Mouse (Mus musculus) layer of hippocampus, adult 9-11 months (tissue): Measurements from ENCODE around the gene Prss43.
"Not testable (repeated sequence)": the region's sequence is repeated elsewhere in the genome, so short reads cannot be mapped to it uniquely, and the experiment has no call there.

Source experiments
- DNase-seq: peaks from one replicate; pipeline ENCODE4 v3.0.0; 2022

Gene Prss43

DNA sequence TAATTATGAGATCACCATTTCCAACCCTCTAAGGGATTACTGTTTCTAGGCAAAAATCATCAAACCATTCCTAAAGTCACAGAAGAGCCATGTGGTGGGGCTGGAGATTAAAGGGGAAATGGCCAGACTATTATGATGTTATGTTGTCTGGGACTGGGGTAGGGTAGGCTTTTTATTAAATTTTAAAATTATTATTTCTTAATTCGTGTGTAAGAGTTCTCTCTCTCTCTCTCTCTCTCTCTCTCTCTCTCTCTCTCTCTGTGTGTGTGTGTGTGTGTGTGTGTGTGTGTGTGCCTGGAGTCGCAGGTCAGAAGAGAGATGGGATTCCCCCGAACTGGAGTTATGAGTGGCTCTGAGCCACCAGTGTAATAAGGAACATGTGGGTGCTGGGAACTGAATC is at the start of gene Prss43:
Prss43 (plus strand) TSS at position 301 of the 400 bp plus-strand sequence.
- no peak for DNase-seq

- no peak for DNase-seq
These were observed 48.4 kb upstream of the Prss43 start for GRCm38 (mm10) chr9:110778100-110778499.

DNA sequence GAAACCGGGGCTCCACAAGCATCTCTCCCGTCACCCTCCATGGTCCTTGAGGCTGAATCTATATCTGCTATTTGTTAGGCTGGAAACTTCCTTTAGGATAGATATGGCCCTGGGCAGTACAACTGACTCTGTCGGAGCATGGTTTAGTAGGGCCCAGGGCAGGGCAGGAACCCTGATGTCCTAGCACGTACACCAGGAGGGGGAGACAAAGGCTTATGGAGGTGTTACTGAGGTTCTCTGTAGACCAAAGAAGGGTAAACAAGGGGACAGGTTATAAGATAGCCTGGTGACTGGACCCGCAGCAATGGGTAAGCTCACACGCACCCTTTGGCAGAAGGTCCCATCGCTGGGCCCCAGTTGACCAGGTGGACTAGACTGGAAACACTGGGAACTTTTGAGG is 47.9 kb upstream of the Prss43 start:
- DNase-seq, result no peak

DNA sequence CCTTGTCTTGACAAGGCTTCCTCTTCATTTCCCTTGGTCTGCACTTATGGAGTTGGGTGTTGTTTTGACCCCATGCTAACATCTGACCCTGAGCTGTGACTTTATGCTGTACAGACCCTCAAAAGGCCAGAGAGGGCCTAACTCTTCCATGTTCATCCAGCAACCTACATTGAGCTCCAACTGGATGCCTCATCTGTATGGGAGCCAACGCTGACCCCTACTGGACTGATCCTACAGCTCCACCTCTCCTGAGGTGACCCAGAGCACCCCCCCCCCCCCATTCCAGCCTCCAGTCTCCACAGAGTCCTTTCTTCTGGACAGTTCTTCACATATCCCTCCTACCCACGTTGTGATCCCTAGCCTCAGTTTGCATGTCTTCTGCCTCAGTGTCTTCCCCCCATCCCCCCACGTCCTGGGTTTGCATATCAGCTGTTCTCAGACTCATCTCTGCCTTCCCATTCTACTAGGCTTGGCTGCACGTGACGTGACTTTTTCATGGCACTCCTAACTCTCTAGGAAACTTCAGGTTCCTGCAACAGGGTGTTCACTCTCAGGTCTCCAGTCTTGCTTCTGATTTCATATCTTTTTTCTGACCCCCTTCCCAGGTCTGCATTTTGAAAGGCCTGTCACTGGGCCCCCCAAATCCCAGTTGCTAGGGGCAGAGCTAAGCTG is 47.1 kb upstream of the Prss43 start:
- DNase-seq, result no peak

GRCm38 (mm10) chr9:110781256-110781721 is 45.2 kb upstream of the Prss43 start:
- peak; percentile 90 for DNase-seq

- peak; percentile 82 for DNase-seq
These were observed 44.8 kb upstream of the Prss43 start for GRCm38 (mm10) chr9:110781731-110782130.

DNA sequence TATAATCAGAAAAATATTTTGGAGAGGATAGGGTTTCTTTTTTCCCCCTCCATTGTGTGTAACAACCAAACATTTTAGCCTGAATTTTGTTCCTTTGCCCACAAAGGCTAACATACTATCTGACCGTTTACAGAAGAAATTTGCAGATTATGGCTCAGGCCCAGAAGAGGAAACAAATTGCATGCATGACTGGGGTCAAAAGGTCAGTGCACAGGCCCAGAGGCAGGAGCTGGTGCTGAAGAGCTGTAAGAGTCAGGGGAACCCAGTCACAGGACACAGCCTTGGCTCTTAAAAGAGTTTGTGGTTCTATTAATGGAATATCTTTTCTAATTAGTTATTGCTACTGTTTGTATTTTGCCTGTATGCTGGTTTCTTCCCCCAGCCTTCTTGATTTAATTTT is 42.9 kb upstream of the Prss43 start:
- DNase-seq, result no peak

DNA sequence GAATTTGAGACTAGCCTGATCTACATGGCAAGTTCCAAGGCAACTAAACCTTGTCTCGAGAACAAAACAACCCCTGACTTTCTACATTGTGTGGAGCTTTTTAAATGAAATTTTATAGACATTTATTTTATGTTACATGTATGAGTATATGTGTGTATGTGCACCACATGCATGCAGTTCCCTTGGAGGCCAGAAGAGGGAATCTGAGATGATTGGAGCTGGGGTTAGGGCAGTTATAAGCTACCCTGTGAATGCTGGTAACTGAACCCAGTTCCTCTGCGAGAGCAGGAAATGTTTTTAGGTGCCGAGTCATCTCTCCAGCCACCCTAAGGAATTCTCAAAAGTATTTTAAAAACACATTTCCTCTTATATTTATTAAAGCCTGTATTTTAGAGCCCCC is 38.3 kb upstream of the Prss43 start:
- no peak for DNase-seq

GRCm38 (mm10) chr9:110790462-110790861 is 36.0 kb upstream of the Prss43 start:
- DNase-seq, result no peak

DNA sequence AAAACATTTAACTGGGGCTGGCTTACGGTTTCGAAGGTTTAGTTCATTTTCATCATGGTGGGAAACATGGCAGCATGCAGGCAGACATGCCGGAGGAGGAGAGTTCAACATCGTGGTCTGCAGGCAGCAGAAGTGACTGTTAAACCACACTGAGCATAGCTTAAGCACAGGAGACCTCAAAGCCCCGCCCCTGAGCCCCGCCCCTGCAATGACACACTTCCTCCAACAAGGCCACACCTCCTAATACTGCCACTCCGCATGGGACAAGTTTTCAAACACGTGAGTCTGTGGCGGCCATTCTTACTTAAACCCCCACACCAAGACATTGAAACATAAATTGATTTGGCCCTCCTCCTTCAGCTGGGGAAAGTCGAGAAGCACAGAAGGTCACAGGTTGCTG is 29.5 kb upstream of the Prss43 start:
- no peak for DNase-seq

GRCm38 (mm10) chr9:110797866-110798265 is 28.6 kb upstream of the Prss43 start, which contains the start of gene Prss42:
TSS of gene Prss42 (plus strand) at chr9:110798166.
- DNase-seq, result no peak

GRCm38 (mm10) chr9:110800834-110801479 is 25.5 kb upstream of the Prss43 start:
- no peak for DNase-seq

GRCm38 (mm10) chr9:110803294-110803693 is 23.2 kb upstream of the Prss43 start:
- no peak for DNase-seq

DNA sequence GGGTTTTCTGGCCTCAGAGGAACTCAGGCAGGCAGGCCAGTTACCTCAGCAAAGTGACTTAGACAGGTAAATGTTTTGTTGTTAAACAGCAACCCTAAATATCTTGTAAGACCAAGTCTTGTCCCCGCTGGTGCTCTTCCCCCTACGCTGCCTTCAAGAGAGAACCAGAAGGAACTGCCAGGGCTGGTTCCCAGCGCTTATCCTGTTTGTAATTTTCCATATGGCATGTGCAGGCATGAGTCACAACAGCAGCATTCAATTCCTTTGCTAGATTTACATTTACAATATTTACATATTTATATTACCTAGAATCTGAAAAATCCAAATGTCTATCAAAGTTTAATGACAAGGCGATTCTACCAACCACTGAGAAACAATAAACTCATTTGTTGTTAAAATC is 16.4 kb upstream of the Prss43 start:
- DNase-seq, result no peak

GRCm38 (mm10) chr9:110813789-110814188 is 12.7 kb upstream of the Prss43 start, which contains the start of gene Prss44:
TSS of gene Prss44 (plus strand) at chr9:110813994.
- DNase-seq, result no peak

DNA sequence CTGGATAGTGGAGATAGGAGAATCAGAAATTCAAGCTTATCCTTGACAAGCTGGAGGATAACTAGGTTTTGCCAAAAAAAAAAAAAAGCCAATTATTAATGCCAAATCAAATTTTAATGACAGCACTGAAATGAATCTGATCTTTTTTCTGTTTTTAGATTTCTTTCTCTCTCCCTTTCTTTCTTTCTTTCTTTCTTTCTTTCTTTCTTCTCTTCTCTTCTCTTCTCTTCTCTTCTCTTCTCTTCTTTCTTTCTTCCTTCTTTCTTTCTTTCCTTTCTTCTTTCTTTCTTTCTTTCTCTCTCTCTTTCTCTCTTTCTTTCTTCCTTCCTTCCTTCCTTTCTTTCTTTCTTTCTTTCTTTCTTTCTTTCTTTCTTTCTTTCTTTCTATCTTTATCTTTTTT is 5.9 kb upstream of the Prss43 start:
- not testable (repeated sequence) for DNase-seq

- no peak for DNase-seq
These were observed 5.1 kb upstream of the Prss43 start for GRCm38 (mm10) chr9:110821436-110821835.

DNA sequence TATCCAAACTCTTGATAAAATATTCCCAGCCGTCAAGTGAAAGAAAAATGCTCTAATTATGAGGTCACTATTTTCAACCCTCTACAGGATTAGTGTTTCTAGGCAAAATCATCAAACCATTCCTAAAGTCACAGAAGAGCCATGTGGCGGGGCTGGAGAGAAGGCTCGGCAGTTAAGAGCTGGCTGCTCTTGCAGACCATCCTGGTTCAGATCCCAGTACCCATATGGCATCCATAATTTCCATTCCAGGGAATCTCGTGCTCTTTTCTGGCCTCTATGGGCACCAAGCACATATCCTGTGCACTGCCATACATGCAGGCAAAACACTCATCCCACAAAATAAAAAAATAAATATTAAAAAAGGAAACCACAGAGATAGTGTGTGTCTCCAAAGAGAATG is 1.1 kb upstream of the Prss43 start:
- no peak for DNase-seq

DNA sequence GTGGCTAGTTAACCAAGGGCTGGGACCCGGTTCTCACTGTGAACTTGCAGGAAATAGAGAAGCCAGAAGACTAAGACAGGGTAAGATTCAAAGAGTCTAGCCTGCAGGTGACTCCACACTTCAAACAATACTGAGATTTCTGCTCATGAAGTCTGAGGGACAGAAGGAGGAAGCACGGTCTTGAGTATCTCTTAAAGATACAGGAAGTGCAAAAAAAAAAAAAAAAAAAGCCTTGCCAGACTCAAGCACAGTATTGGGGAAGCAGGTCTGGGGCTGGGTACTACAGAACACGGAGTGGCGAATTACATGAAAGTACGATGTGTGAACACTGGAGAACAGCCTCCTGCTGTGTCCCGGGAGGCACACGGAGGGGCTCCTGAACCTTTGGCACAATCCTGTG is 658 bp upstream of the Prss43 start:
- DNase-seq, result no peak

DNA sequence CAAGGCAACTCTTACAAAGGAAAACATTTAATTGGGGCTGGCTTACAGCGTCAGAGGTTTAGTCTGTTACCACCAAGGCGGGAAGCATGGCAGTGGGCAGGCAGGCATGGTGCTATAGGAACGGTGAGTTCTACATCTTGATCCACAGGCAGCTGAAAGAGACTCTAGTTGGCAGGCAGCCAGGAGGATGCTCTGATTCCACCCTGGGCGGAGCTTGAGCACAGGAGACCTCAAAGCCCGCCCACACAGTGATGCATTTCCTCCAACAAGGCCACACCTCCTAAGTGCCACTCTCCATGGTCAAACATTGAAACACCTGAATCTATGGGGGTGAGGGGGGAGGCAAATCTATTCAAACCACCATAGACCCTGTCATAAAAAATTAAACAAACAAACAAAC is 6.5 kb downstream of the Prss43 start:
- DNase-seq, result no peak

DNA sequence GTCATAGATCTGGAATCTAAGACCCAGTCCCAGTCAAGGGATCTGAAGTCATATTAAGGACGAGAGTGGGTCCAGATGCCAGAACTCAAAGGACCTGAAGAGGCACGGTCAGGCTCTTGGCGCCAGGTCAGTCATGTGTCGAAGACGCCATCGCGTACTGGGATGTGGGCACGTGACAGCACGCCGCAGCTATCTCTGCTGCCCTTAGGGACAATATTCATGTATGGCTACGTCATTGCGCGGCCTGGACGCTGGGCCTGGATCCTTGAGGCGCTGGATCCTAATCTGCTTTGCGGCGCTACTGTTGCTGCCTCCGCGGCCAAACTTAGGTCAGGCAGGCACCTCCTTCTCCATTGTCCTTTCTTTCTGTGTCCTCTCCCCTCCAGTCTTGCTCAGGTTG is 7.9 kb downstream of the Prss43 start, which contains the start of gene Prss45:
Prss45 (plus strand) TSS at position 178 of the 400 bp plus-strand sequence.
- DNase-seq, result no peak

DNA sequence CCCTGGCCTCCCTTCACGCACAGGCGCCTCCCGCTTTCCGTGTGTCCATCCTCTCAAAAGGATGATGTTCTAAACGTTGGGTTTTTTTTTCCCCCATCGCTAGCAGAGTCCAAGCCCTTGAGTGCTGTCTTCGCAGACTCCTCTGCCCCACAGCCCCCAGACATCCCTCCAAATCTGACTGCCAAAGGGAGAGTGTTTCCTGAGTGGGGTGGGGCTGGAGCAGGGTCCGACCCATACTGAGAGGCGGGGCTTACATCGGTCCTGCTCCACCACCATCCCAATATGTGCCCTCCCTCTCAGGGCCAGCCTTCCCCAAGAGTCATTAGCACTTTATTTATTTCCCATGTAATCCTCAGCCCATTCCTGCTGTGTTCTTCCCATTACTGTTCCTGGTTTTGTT is 8.5 kb downstream of the Prss43 start:
- DNase-seq, result no peak

GRCm38 (mm10) chr9:110836112-110836511 is 9.6 kb downstream of the Prss43 start:
- peak; percentile 40 for DNase-seq

GRCm38 (mm10) chr9:110840905-110841304 is 14.4 kb downstream of the Prss43 start:
- no peak for DNase-seq
